Mouse (Mus musculus): Measurements from ENCODE around the gene Atp8a2. TPM values are rescaled to one million over a fixed set of nuclear protein-coding genes. Genes with fewer than 3 reads are reported as not detected.

The Atp8a2 gene
- total and polyA plus RNA-seq, 3 experiments, result 1.8 to 4.3 (median 3.1) TPM

- WGBS, result 50% methylated on average over 6 of the region's 6 CpGs
- H3K27ac ChIP-seq, result no peak overlapping the region
- H3K4me3 ChIP-seq, result no peak overlapping the region
- H3K27me3 ChIP-seq (ENCODE audit: control insufficient read depth, insufficient read depth, low read length), result no peaks in the 10 kb centered on the region
- intact Hi-C loops (cut with DNase I), result no loop called here
- H3K36me3 ChIP-seq (ENCODE audit: control insufficient read depth, insufficient read depth, low read length), result no peaks in the 10 kb centered on the region
- H3K9ac ChIP-seq (ENCODE audit: low read depth, low read length), result no peak overlapping the region
- no peak for DNase-seq
- H3K79me2 ChIP-seq (replicated peaks; ENCODE audit: control insufficient read depth, insufficient read depth, low read length), result no peaks in the 10 kb centered on the region
- no peaks in the 10 kb centered on the region for H3K4me1 ChIP-seq (ENCODE audit: control insufficient read depth, insufficient read depth, low read length)
- TF ChIP-seq CTCF (IDR thresholded peaks at IDR 0.05) (no peak), POLR2A (IDR thresholded peaks at IDR 0.05; ENCODE audit: insufficient read depth, low read depth, low read length) (no peak), EP300 (IDR thresholded peaks at IDR 0.05; ENCODE audit: insufficient read depth, low read depth, low read length) (no peak)
These were observed 547.6 kb downstream of the Atp8a2 start for GRCm38 (mm10) chr14:59649337-59649736.

DNA sequence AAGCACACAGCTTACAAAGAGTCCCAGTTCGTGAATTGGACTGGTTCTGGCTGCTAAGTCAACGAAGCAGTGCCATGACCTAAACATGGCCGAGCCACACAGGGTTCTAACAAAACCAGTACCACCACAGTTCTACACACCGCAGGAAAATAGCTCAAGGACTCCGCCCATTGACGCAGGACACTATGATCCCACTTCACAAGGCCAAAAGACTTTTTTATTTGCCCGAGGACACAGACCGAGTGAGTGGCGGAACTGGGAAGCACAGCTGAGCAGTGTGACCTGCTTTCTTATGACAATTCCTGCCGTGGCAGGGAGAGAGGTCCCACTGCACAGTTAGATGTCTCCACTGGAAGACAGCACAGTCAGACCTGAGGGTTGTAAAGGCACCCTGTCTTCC, 548.4 kb downstream of the Atp8a2 start:
- WGBS, result 94% methylated on average over 10 of the region's 10 CpGs
- H3K4me1 ChIP-seq (ENCODE audit: control insufficient read depth, insufficient read depth, low read length), result no peaks in the 10 kb centered on the region
- no peaks in the 10 kb centered on the region for H3K36me3 ChIP-seq (ENCODE audit: control insufficient read depth, insufficient read depth, low read length)
- H3K27ac ChIP-seq, result no peak overlapping the region
- H3K79me2 ChIP-seq (replicated peaks; ENCODE audit: control insufficient read depth, insufficient read depth, low read length), result no peaks in the 10 kb centered on the region
- intact Hi-C loops (cut with DNase I), result no loop called here
- no peaks in the 10 kb centered on the region for H3K27me3 ChIP-seq (ENCODE audit: control insufficient read depth, insufficient read depth, low read length)
- H3K9ac ChIP-seq (ENCODE audit: low read depth, low read length), result no peak overlapping the region
- DNase-seq, result no peak
- no peak overlapping the region for H3K4me3 ChIP-seq
- TF ChIP-seq EP300 (IDR thresholded peaks at IDR 0.05; ENCODE audit: insufficient read depth, low read depth, low read length) (no peak), CTCF (IDR thresholded peaks at IDR 0.05) (no peak)

GRCm38 (mm10) chr14:59646826-59647697, 549.9 kb downstream of the Atp8a2 start:
- H3K27me3 ChIP-seq (ENCODE audit: control insufficient read depth, insufficient read depth, low read length), result no peaks in the 10 kb centered on the region
- no peaks in the 10 kb centered on the region for H3K4me1 ChIP-seq (ENCODE audit: control insufficient read depth, insufficient read depth, low read length)
- no peak overlapping the region for H3K9ac ChIP-seq (ENCODE audit: low read depth, low read length)
- DNase-seq, result no peak
- H3K27ac ChIP-seq, result no peak overlapping the region
- TF ChIP-seq EP300 (IDR thresholded peaks at IDR 0.05; ENCODE audit: insufficient read depth, low read depth, low read length), result no peak
- peak; percentile 26; the same call in 1 of the 2 replicates for TF ChIP-seq CTCF (IDR thresholded peaks at IDR 0.05)
- no peak for TF ChIP-seq POLR2A (IDR thresholded peaks at IDR 0.05; ENCODE audit: insufficient read depth, low read depth, low read length)
- WGBS, result 59% methylated on average over 16 of the region's 16 CpGs
- H3K79me2 ChIP-seq (replicated peaks; ENCODE audit: control insufficient read depth, insufficient read depth, low read length), result no peaks in the 10 kb centered on the region
- H3K36me3 ChIP-seq (ENCODE audit: control insufficient read depth, insufficient read depth, low read length), result no peaks in the 10 kb centered on the region
- H3K4me3 ChIP-seq, result no peak overlapping the region
- intact Hi-C loops (cut with DNase I), result no loop called here

GRCm38 (mm10) chr14:59644896-59645295, 552.1 kb downstream of the Atp8a2 start:
- WGBS, result 89% methylated on average over 3 of the region's 3 CpGs
- TF ChIP-seq POLR2A (IDR thresholded peaks at IDR 0.05; ENCODE audit: insufficient read depth, low read depth, low read length), result no peak
- no peak for TF ChIP-seq CTCF (IDR thresholded peaks at IDR 0.05)
- no peak for TF ChIP-seq EP300 (IDR thresholded peaks at IDR 0.05; ENCODE audit: insufficient read depth, low read depth, low read length)
- Histone ChIP-seq H3K27me3 (ENCODE audit: control insufficient read depth, insufficient read depth, low read length) (no peaks in the 10 kb centered on the region), H3K36me3 (ENCODE audit: control insufficient read depth, insufficient read depth, low read length) (no peaks in the 10 kb centered on the region), H3K4me3 (no peak overlapping the region), H3K4me1 (ENCODE audit: control insufficient read depth, insufficient read depth, low read length) (no peaks in the 10 kb centered on the region), H3K79me2 (replicated peaks; ENCODE audit: control insufficient read depth, insufficient read depth, low read length) (no peaks in the 10 kb centered on the region), H3K27ac (no peak overlapping the region), H3K9ac (ENCODE audit: low read depth, low read length) (no peak overlapping the region)
- DNase-seq, result no peak
- intact Hi-C loops (cut with DNase I), result no loop called here

DNA sequence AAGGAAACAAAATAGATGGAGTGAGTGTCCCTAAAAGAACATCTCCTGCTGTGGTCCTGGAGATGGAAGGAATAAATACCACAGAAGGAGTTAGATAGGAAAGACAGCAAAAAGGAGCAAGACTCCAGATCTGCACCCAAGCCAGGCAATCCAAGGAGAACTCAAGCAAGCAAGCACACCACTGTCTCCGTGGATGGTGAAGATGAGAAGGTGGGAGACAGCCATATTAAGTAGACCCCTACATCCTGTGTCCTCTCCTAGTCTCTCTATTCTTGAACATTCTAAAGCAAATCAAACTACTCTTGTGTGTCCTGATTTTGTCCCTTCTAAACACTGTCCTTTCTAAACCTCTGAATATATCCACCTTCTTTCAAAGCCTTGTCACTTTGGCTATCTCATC, 552.8 kb downstream of the Atp8a2 start:
- Histone ChIP-seq H3K9ac (ENCODE audit: low read depth, low read length) (no peak overlapping the region), H3K27ac (no peak overlapping the region), H3K27me3 (ENCODE audit: control insufficient read depth, insufficient read depth, low read length) (no peaks in the 10 kb centered on the region), H3K4me1 (ENCODE audit: control insufficient read depth, insufficient read depth, low read length) (no peaks in the 10 kb centered on the region), H3K4me3 (no peak overlapping the region), H3K79me2 (replicated peaks; ENCODE audit: control insufficient read depth, insufficient read depth, low read length) (no peaks in the 10 kb centered on the region), H3K36me3 (ENCODE audit: control insufficient read depth, insufficient read depth, low read length) (no peaks in the 10 kb centered on the region)
- intact Hi-C loops (cut with DNase I), result no loop called here
- no peak for DNase-seq
- WGBS, result 97% methylated on average over 1 of the region's 1 CpGs
- TF ChIP-seq CTCF (IDR thresholded peaks at IDR 0.05), result no peak
- no peak for TF ChIP-seq POLR2A (IDR thresholded peaks at IDR 0.05; ENCODE audit: insufficient read depth, low read depth, low read length)
- no peak for TF ChIP-seq EP300 (IDR thresholded peaks at IDR 0.05; ENCODE audit: insufficient read depth, low read depth, low read length)

- H3K27ac ChIP-seq, result no peak overlapping the region
- H3K27me3 ChIP-seq (ENCODE audit: control insufficient read depth, insufficient read depth, low read length), result no peaks in the 10 kb centered on the region
- no peaks in the 10 kb centered on the region for H3K36me3 ChIP-seq (ENCODE audit: control insufficient read depth, insufficient read depth, low read length)
- H3K79me2 ChIP-seq (replicated peaks; ENCODE audit: control insufficient read depth, insufficient read depth, low read length), result no peaks in the 10 kb centered on the region
- no peaks in the 10 kb centered on the region for H3K4me1 ChIP-seq (ENCODE audit: control insufficient read depth, insufficient read depth, low read length)
- intact Hi-C loops (cut with DNase I), result no loop called here
- WGBS, result 17% methylated on average over 12 of the region's 12 CpGs
- TF ChIP-seq EP300 (IDR thresholded peaks at IDR 0.05; ENCODE audit: insufficient read depth, low read depth, low read length) (no peak), CTCF (IDR thresholded peaks at IDR 0.05) (no peak), POLR2A (IDR thresholded peaks at IDR 0.05; ENCODE audit: insufficient read depth, low read depth, low read length) (no peak)
- no peak overlapping the region for H3K9ac ChIP-seq (ENCODE audit: low read depth, low read length)
- H3K4me3 ChIP-seq, result no peak overlapping the region
- no peak for DNase-seq
These were observed 553.4 kb downstream of the Atp8a2 start for GRCm38 (mm10) chr14:59643582-59643981.
